ENCODE assay signal across 8 mouse cellular contexts in genomic region chr11:88551034-88551433, GRCm38 (mm10).
DNase-seq lines count a peak whose midpoint lies in the region; ATAC-seq lines count a peak whose summit lies in the region.

No protein-coding gene starts in this region.

- H3K27ac ChIP-seq in embryonic facial prominence, embryonic 12.5 days, result peak overlapping the region; percentile 47; the same call in 1 of the 2 replicates
- H3K27ac ChIP-seq in heart, embryonic 14.5 days (replicated peaks in 1 of 2; ENCODE audit: control insufficient read depth in 1 of 2, insufficient read depth in 1 of 2, low read depth in 2 of 2, low read length in 2 of 2), result peak overlapping the region; percentile 1 to 75; a peak in 3 of 4 replicates

- WGBS in embryonic facial prominence, embryonic 12.5 days, result 7% methylated on average over 3 of the region's 3 CpGs
- WGBS in heart, embryonic 14.5 days, result 3% methylated on average over 3 of the region's 3 CpGs

- H3K4me1 ChIP-seq in embryonic facial prominence, embryonic 12.5 days, result peaks cover 96% of the 10 kb centered on the region
- peaks cover 78 to 93% of the 10 kb centered on the region in 2 experiments for H3K4me1 ChIP-seq in heart, embryonic 14.5 days (ENCODE audit: control insufficient read depth in 2 of 2, insufficient read depth in 2 of 2, low read length in 2 of 2)

- no peak overlapping the region for H3K4me2 ChIP-seq in embryonic facial prominence, embryonic 12.5 days (replicated peaks)
- H3K4me2 ChIP-seq in heart, embryonic 14.5 days (ENCODE audit: low read length), result no peak overlapping the region

- H3K9ac ChIP-seq in embryonic facial prominence, embryonic 12.5 days, result no peak overlapping the region
- peak overlapping the region; percentile 50; the same call in 1 of the 2 replicates for H3K9ac ChIP-seq in heart, embryonic 14.5 days (ENCODE audit: low read length)

- 0 out of 2 replicates have a peak, but pooled peaks have one; percentile 30 for ATAC-seq in embryonic facial prominence, embryonic 12.5 days (ENCODE audit: insufficient number of reproducible peaks, insufficient read depth, low FRiP score, low TSS enrichment)
- ATAC-seq in heart, embryonic 14.5 days (ENCODE audit: insufficient number of reproducible peaks, insufficient read depth, low FRiP score, low read depth), result peak; percentile 40; the same call in 1 of the 2 replicates

- no peaks in the 10 kb centered on the region for H3K9me3 ChIP-seq in embryonic facial prominence, embryonic 12.5 days
- H3K9me3 ChIP-seq in heart, embryonic 14.5 days (ENCODE audit: control insufficient read depth, low read length), result no peaks in the 10 kb centered on the region

- no peak overlapping the region for H3K4me3 ChIP-seq in embryonic facial prominence, embryonic 12.5 days
- no peak overlapping the region for H3K4me3 ChIP-seq in heart, embryonic 14.5 days (ENCODE audit: control insufficient read depth in 1 of 2, insufficient read depth in 1 of 2, low read depth in 1 of 2, low read length in 2 of 2)

- peak; percentile 54 for DNase-seq in layer of hippocampus, adult 11-12 months (ENCODE audit: low spot score)
- no peak for DNase-seq in layer of hippocampus, adult 9-10 months (ENCODE audit: low spot score)
- peak; percentile 54 to 68 for DNase-seq in kidney, postnatal 36 days
- DNase-seq in lung, postnatal 36 days, result peak; percentile 68
- DNase-seq in right cerebral cortex, postnatal 10 days (ENCODE audit: low spot score in 2 of 2), result peak; percentile 53 to 70
- no peak for DNase-seq in ovary, adult 18-20 months (ENCODE audit: low spot score)

- no peaks in the 10 kb centered on the region for H3K36me3 ChIP-seq in embryonic facial prominence, embryonic 12.5 days
- no peaks in the 10 kb centered on the region for H3K36me3 ChIP-seq in heart, embryonic 14.5 days (ENCODE audit: control insufficient read depth, insufficient read depth, low read length)

- no peaks in the 10 kb centered on the region for H3K27me3 ChIP-seq in embryonic facial prominence, embryonic 12.5 days
- no peaks in the 10 kb centered on the region for H3K27me3 ChIP-seq in heart, embryonic 14.5 days (ENCODE audit: control insufficient read depth, insufficient read depth, low read length)

Comparison
In these comparisons a context has a peak if more than half of its experiments do, and no peak if none do; other contexts are left out.
1. DNase-seq: peak in layer of hippocampus, adult 11-12 months (single experiment), kidney, postnatal 36 days (2 of 2), lung, postnatal 36 days (single experiment) and right cerebral cortex, postnatal 10 days (2 of 2); none in layer of hippocampus, adult 9-10 months (single experiment) and ovary, adult 18-20 months (single experiment).